ENCODE assay signal across 28 mouse cellular contexts in the genomic region with DNA sequence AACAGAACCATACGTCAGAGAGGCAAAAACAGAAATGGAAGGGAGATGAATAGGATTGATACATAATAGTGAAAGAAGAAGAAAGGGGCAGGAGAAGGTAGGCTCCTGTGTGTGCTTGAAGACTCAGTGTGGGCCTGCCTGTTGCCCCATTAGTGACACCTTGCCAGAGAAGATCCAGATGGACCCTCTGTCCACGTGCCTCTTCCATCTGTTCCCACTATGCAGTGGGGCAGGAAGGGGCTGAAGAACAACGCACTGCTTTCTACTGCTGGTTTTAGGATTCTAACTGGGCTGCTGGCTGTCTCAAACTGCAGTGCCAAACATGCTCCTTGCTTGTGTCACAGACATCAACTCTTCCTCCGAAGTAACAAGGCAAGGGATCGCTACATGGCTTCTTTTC.
DNase-seq lines count a peak whose midpoint lies in the region; ATAC-seq and TF ChIP-seq lines count a peak whose summit lies in the region.
"Had no signal": no experiment of that assay in that cellular context is flagged by ENCODE, and none has a peak within 500 bp of the region (broad histone marks: within the 10 kb centered on the region; RNA-seq: fewer than 3 reads in every experiment).

No protein-coding gene starts in this region.

- no peaks in the 10 kb centered on the region for H3K27me3 ChIP-seq in kidney, adult 2 months (replicated peaks; ENCODE audit: control insufficient read depth, insufficient read depth, low read length)
- H3K27me3 ChIP-seq in hindbrain, embryonic 10.5 days (ENCODE audit: insufficient read depth, poor library complexity, severe bottlenecking) = no peaks in the 10 kb centered on the region
- H3K27me3 ChIP-seq: forebrain, embryonic 13.5 days; hindbrain, embryonic 15.5 days; kidney, embryonic 15.5 days; liver, embryonic 15.5 days had no signal

- no peaks in the 10 kb centered on the region for H3K9me3 ChIP-seq in hindbrain, embryonic 10.5 days
- H3K9me3 ChIP-seq: forebrain, embryonic 13.5 days; hindbrain, embryonic 15.5 days; kidney, embryonic 15.5 days; liver, embryonic 15.5 days had no signal

- 86% methylated on average over 5 of the region's 5 CpGs for WGBS in kidney, adult 2 months
- WGBS in hindbrain, embryonic 10.5 days = 89% methylated on average over 5 of the region's 5 CpGs

- peak overlapping the region; percentile 73 for H3K27ac ChIP-seq in layer of hippocampus, adult 2 months
- H3K27ac ChIP-seq in kidney, adult 2 months (ENCODE audit: insufficient read depth, low read depth, low read length) = no peak overlapping the region
- H3K27ac ChIP-seq in hindbrain, embryonic 10.5 days = no peak overlapping the region
- H3K27ac ChIP-seq: forebrain, embryonic 13.5 days; hindbrain, embryonic 15.5 days; kidney, embryonic 15.5 days; liver, embryonic 15.5 days; stomach, postnatal 0 days had no signal

- no peak for TF ChIP-seq CTCF in layer of hippocampus, adult 2 months (conservative IDR thresholded peaks at IDR 0.05)
- no peak for TF ChIP-seq CTCF in kidney, adult 2 months (conservative IDR thresholded peaks at IDR 0.05; ENCODE audit: insufficient read depth, insufficient read length, low read depth, low read length)

- H3K4me3 ChIP-seq in layer of hippocampus, adult 2 months = no peak overlapping the region
- H3K4me3 ChIP-seq in kidney, adult 2 months (ENCODE audit: insufficient read depth, low read depth, low read length) = no peak overlapping the region
- no peak overlapping the region for H3K4me3 ChIP-seq in hindbrain, embryonic 10.5 days
- H3K4me3 ChIP-seq: forebrain, embryonic 13.5 days; hindbrain, embryonic 15.5 days; kidney, embryonic 15.5 days; liver, embryonic 15.5 days had no signal

- ATAC-seq in activated CD4-positive, CD25-positive, alpha-beta regulatory T cell, adult 4 months = no peak
- ATAC-seq: forebrain, embryonic 13.5 days; inflammation-experienced regulatory T-cells, adult 6 months; midbrain, embryonic 16.5 days had no signal

- TF ChIP-seq POLR2A in kidney, adult 2 months (IDR thresholded peaks at IDR 0.05; ENCODE audit: low read depth, low read length) = no peak

- H3K4me1 ChIP-seq in kidney, adult 2 months (ENCODE audit: control insufficient read depth, insufficient read depth, low read length) = no peaks in the 10 kb centered on the region
- H3K4me1 ChIP-seq in hindbrain, embryonic 10.5 days (replicated peaks) = no peaks in the 10 kb centered on the region
- H3K4me1 ChIP-seq: forebrain, embryonic 13.5 days; hindbrain, embryonic 15.5 days; kidney, embryonic 15.5 days; liver, embryonic 15.5 days had no signal

- H3K36me3 ChIP-seq in kidney, adult 2 months (ENCODE audit: control insufficient read depth, insufficient read depth, low read length) = no peaks in the 10 kb centered on the region
- no peaks in the 10 kb centered on the region for H3K36me3 ChIP-seq in hindbrain, embryonic 10.5 days
- H3K36me3 ChIP-seq: hindbrain, embryonic 15.5 days; kidney, embryonic 15.5 days; liver, embryonic 15.5 days had no signal

- DNase-seq in layer of hippocampus, adult 2 months (ENCODE audit: low spot score in 2 of 2) = no peak
- no peak for DNase-seq in layer of hippocampus, postnatal 25 days (ENCODE audit: extremely low spot score in 1 of 2, low spot score in 1 of 2)
- peak; percentile 50 for DNase-seq in cerebellum, adult 11-12 months
- DNase-seq in cerebellum, adult 9-11 months = peak; percentile 61
- no peak for DNase-seq in kidney, adult 2 months
- DNase-seq in hindbrain, embryonic 10.5 days (ENCODE audit: low spot score) = no peak
- DNase-seq: adrenal gland, postnatal 25 days; gastrocnemius, postnatal 25 days; heart, adult 18-20 months; heart, postnatal 4 days; kidney, adult 11 months; kidney, postnatal 36 days; layer of hippocampus, postnatal 36 days; liver; lung, embryonic 14.5 days; lung, postnatal 14 days; right cerebral cortex, adult 18-20 months; right cerebral cortex, postnatal 4 days; thymus, adult 18-20 months; thymus, postnatal 25 days had no signal

Comparison
In these comparisons a context has a peak if more than half of its experiments do, and no peak if none do; other contexts are left out.
1. DNase-seq: peak in cerebellum, adult 11-12 months (single experiment) and cerebellum, adult 9-11 months (single experiment); none in layer of hippocampus, adult 2 months (0 of 2), layer of hippocampus, postnatal 25 days (0 of 2), kidney, adult 2 months (single experiment) and hindbrain, embryonic 10.5 days (single experiment).